Mouse (Mus musculus) CH12.LX (cell line): Measurements from ENCODE around the gene Ccdc137. TPM values are rescaled to one million over a fixed set of nuclear protein-coding genes. Genes with fewer than 3 reads are reported as not detected.

Experiments
- DNase-seq: peaks from one replicate; pipeline ENCODE4 v3.0.0-alpha.2; 2013; ENCODE audit errors: extremely low read depth
- H3K27ac ChIP-seq: 2 replicates; pipeline ENCODE4 v1.5.1; 2012; ENCODE audit warnings: low read depth, mild to moderate bottlenecking, control low read depth, moderate library complexity; ENCODE audit not compliant: insufficient read depth
- H3K27me3 ChIP-seq: replicated peaks from 2 replicates; pipeline ENCODE3; 2012; ENCODE audit warnings: inconsistent platforms
- H3K36me3 ChIP-seq, 2 experiments: replicated peaks in 1 of 2; 2 replicates each; pipeline versions ENCODE3 to v1.6.1; 2012; ENCODE audit warnings: inconsistent platforms in 1 of 2, low read length in 1 of 2, mild to moderate bottlenecking in 1 of 2, mixed read lengths in 1 of 2, moderate library complexity in 1 of 2; ENCODE audit not compliant: control insufficient read depth in 1 of 2, insufficient read depth in 1 of 2
- H3K4me1 ChIP-seq, 2 experiments: 2 replicates each; pipeline ENCODE4 v1.6.1; 2012; ENCODE audit warnings: inconsistent platforms in 1 of 2, moderate library complexity in 1 of 2; ENCODE audit not compliant: insufficient read depth in 2 of 2, control insufficient read depth in 1 of 2
- H3K4me2 ChIP-seq: 2 replicates; pipeline ENCODE4 v1.6.1; 2012; ENCODE audit warnings: low read depth, mild to moderate bottlenecking, control low read depth; ENCODE audit not compliant: poor library complexity, insufficient read depth, severe bottlenecking
- H3K4me3 ChIP-seq, 3 experiments: fragments of 150-350 bp in 1 of 3; sonication (generic) in 1 of 3; replicated peaks in 1 of 3; 2 replicates each; pipeline versions ENCODE3 to v1.5.1; 2011 to 2012; ENCODE audit warnings: low read depth in 2 of 3, low read length in 2 of 3, mild to moderate bottlenecking in 2 of 3, moderate library complexity in 2 of 3, control low read depth in 1 of 3, improper control_type of control experiment in 1 of 3, inconsistent platforms in 1 of 3, mixed read lengths in 1 of 3; ENCODE audit not compliant: poor library complexity in 1 of 3
- H3K79me2 ChIP-seq: replicated peaks from 2 replicates; pipeline ENCODE4 v1.6.1; 2012; ENCODE audit warnings: mild to moderate bottlenecking, moderate library complexity; ENCODE audit not compliant: control insufficient read depth, poor library complexity, insufficient read depth, severe bottlenecking; ENCODE audit errors: extremely low read depth
- H3K9ac ChIP-seq: 2 replicates; pipeline ENCODE4 v1.6.1; 2012; ENCODE audit warnings: low read depth, mild to moderate bottlenecking, control low read depth, moderate library complexity; ENCODE audit not compliant: insufficient read depth
- H3K9me3 ChIP-seq: replicated peaks from 2 replicates; pipeline ENCODE3; 2012; ENCODE audit warnings: low read length, inconsistent platforms, mixed read lengths
- BHLHE40 ChIP-seq: IDR thresholded peaks from 2 replicates; pipeline ENCODE4 v1.6.1; 2011; ENCODE audit warnings: mild to moderate bottlenecking, low read depth, low read length, improper control_type of control experiment
- CTCF ChIP-seq, 2 experiments: IDR thresholded peaks in 1 of 2; conservative IDR thresholded peaks in 1 of 2; 2 replicates each; pipeline ENCODE4 v1.5.1; 2011 to 2012; ENCODE audit warnings: low read depth in 2 of 2, low read length in 2 of 2, improper control_type of control experiment in 1 of 2, inconsistent platforms in 1 of 2, mild to moderate bottlenecking in 1 of 2, moderate library complexity in 1 of 2
- E2F4 ChIP-seq: IDR thresholded peaks from 2 replicates; pipeline ENCODE4 v1.6.1; 2011; ENCODE audit warnings: low read depth, low read length, improper control_type of control experiment; ENCODE audit not compliant: insufficient replicate concordance
- ELF1 ChIP-seq: IDR thresholded peaks from 2 replicates; pipeline ENCODE4 v1.6.1; 2014; ENCODE audit warnings: low read depth, mild to moderate bottlenecking, inconsistent platforms, low read length, improper control_type of control experiment
- EP300 ChIP-seq: IDR thresholded peaks from 2 replicates; pipeline ENCODE4 v1.6.1; 2011; ENCODE audit warnings: low read length, improper control_type of control experiment
- GABPA ChIP-seq: IDR thresholded peaks from 2 replicates; pipeline ENCODE4 v1.6.1; 2012; ENCODE audit warnings: low read depth, low read length, improper control_type of control experiment, inconsistent platforms; ENCODE audit not compliant: insufficient replicate concordance
- IRF4 ChIP-seq: IDR thresholded peaks from 2 replicates; pipeline ENCODE4 v1.6.1; 2014; ENCODE audit warnings: low read depth, mild to moderate bottlenecking, inconsistent platforms, low read length, improper control_type of control experiment
- JUN ChIP-seq: IDR thresholded peaks from 2 replicates; pipeline ENCODE4 v1.6.1; 2011; ENCODE audit warnings: low read depth, mild to moderate bottlenecking, low read length, improper control_type of control experiment, moderate library complexity; ENCODE audit not compliant: insufficient read depth
- JUND ChIP-seq: conservative IDR thresholded peaks from 2 replicates; pipeline ENCODE4 v1.6.1; 2011; ENCODE audit warnings: low read depth, low read length, improper control_type of control experiment
- KAT2A ChIP-seq: IDR thresholded peaks from 2 replicates; pipeline ENCODE4 v1.6.1; 2012; ENCODE audit warnings: low read length, improper control_type of control experiment, inconsistent platforms; ENCODE audit not compliant: insufficient replicate concordance
- MAX ChIP-seq: IDR thresholded peaks from 2 replicates; pipeline ENCODE4 v1.6.1; 2011; ENCODE audit warnings: low read length, improper control_type of control experiment
- MAZ ChIP-seq: IDR thresholded peaks from 2 replicates; pipeline ENCODE4 v1.6.1; 2012; ENCODE audit warnings: low read depth, mild to moderate bottlenecking, inconsistent platforms, low read length, improper control_type of control experiment, moderate library complexity
- MEF2A ChIP-seq: IDR thresholded peaks from 2 replicates; pipeline ENCODE4 v1.6.1; 2014; ENCODE audit warnings: low read depth, mild to moderate bottlenecking, inconsistent platforms, low read length, improper control_type of control experiment, borderline replicate concordance
- NRF1 ChIP-seq: IDR thresholded peaks from 2 replicates; pipeline ENCODE4 v1.6.1; 2014; ENCODE audit warnings: low read depth, mild to moderate bottlenecking, inconsistent platforms, low read length, improper control_type of control experiment, moderate library complexity
- PAX5 ChIP-seq: IDR thresholded peaks from 2 replicates; pipeline ENCODE4 v1.6.1; 2012; ENCODE audit warnings: low read length, inconsistent platforms, mixed read lengths
- POLR2AphosphoS2 ChIP-seq: IDR thresholded peaks from 2 replicates; pipeline ENCODE4 v1.6.1; 2011; ENCODE audit warnings: low read depth, low read length, improper control_type of control experiment
- RAD21 ChIP-seq: IDR thresholded peaks from 2 replicates; pipeline ENCODE4 v1.6.1; 2011; ENCODE audit warnings: low read depth, mild to moderate bottlenecking, low read length, improper control_type of control experiment, moderate library complexity
- RCOR1 ChIP-seq: conservative IDR thresholded peaks from 2 replicates; pipeline ENCODE4 v1.6.1; 2012; ENCODE audit warnings: low read depth, mild to moderate bottlenecking, inconsistent platforms, low read length, improper control_type of control experiment
- SIN3A ChIP-seq: IDR thresholded peaks from 2 replicates; pipeline ENCODE4 v1.6.1; 2012; ENCODE audit warnings: low read length, improper control_type of control experiment, inconsistent platforms
- TCF12 ChIP-seq: IDR thresholded peaks from 2 replicates; pipeline ENCODE4 v1.6.1; 2014; ENCODE audit warnings: low read depth, mild to moderate bottlenecking, inconsistent platforms, low read length, improper control_type of control experiment
- USF1 ChIP-seq: IDR thresholded peaks from 2 replicates; pipeline ENCODE4 v1.6.1; 2014; ENCODE audit warnings: low read depth, mild to moderate bottlenecking, inconsistent platforms, low read length, improper control_type of control experiment
- ZC3H11A ChIP-seq: IDR thresholded peaks from 2 replicates; pipeline ENCODE4 v1.6.1; 2012; ENCODE audit warnings: low read depth, mild to moderate bottlenecking, inconsistent platforms, low read length, improper control_type of control experiment
- ZNF384 ChIP-seq: IDR thresholded peaks from 2 replicates; pipeline ENCODE4 v1.6.1; 2012; ENCODE audit warnings: low read depth, low read length, improper control_type of control experiment, inconsistent platforms
- dilution Hi-C: fragments of 300-500 bp; cut with MboI; formaldehyde crosslinking; loops from 2 replicates; pipeline ENCODE4 v1.14.3; 2020; ENCODE audit warnings: low sequenced_read_pairs; ENCODE audit not compliant: extremely low pct_unique_long_range_greater_than_20kb, extremely low pct_ligation_motif_present
- in situ Hi-C: fragments of 300-500 bp; cut with MboI; formaldehyde crosslinking; loops from 3 replicates; pipeline ENCODE4 v1.14.3; 2019; ENCODE audit warnings: low sequenced_read_pairs, low pct_ligation_motif_present, low pct_unique_long_range_greater_than_20kb, mixed read lengths
- polyA plus RNA-seq: library from polyadenylated mRNA; unstranded; fragments of >175 nt; gene quantifications from 2 replicates; pipeline ENCODE4 v1.2.1, GENCODE M21; 2012; ENCODE audit warnings: low read depth; ENCODE audit not compliant: insufficient read length
- total RNA-seq, 2 experiments: library from RNA; depleted of rRNA; stranded (reverse); fragments of 300-350 nt in 1 of 2; fragments of >200 nt in 1 of 2; gene quantifications; 2 replicates each; pipeline ENCODE4 v1.2.3; 2012 to 2014

Gene Ccdc137
- total and polyA plus RNA-seq, 3 experiments = 30.1 to 104 (median 61.1) TPM

GRCm38 (mm10) chr11:120422651-120423568, 35.0 kb upstream of the Ccdc137 start:
- H3K79me2 ChIP-seq = peaks cover 16% of the 10 kb centered on the region
- no peak overlapping the region for H3K27ac ChIP-seq
- H3K9me3 ChIP-seq = no peaks in the 10 kb centered on the region
- no peak for DNase-seq
- no peaks in the 10 kb centered on the region for H3K27me3 ChIP-seq
- H3K9ac ChIP-seq = no peak overlapping the region
- dilution Hi-C loops = no loop called here
- in situ Hi-C loops = no loop called here
- H3K4me1 ChIP-seq = peaks cover 4 to 14% of the 10 kb centered on the region in 2 experiments; a peak in 3 of 4 replicates
- no peak overlapping the region for H3K4me3 ChIP-seq
- no peak overlapping the region for H3K4me2 ChIP-seq
- H3K36me3 ChIP-seq = peaks cover 81 to 93% of the 10 kb centered on the region in 2 experiments
- TF ChIP-seq GABPA (no peak), ZNF384 (no peak), MEF2A (no peak), POLR2AphosphoS2 (no peak), E2F4 (no peak), PAX5 (no peak), RCOR1 (no peak), SIN3A (no peak), KAT2A (no peak), ZC3H11A (no peak), TCF12 (no peak), BHLHE40 (no peak), MAX (no peak), USF1 (no peak), CTCF (conservative IDR thresholded peaks at IDR 0.05 in 1 of 2, IDR thresholded peaks at IDR 0.05 in 1 of 2; ENCODE audit: low read depth in 2 of 2, low read length in 2 of 2) (no peak)

- TF ChIP-seq POLR2AphosphoS2 = no peak
- no peak for TF ChIP-seq USF1
- no peak for TF ChIP-seq PAX5
- TF ChIP-seq E2F4 = no peak
- TF ChIP-seq MAZ = no peak
- no peak for TF ChIP-seq SIN3A
- no peak for TF ChIP-seq NRF1
- TF ChIP-seq CTCF (conservative IDR thresholded peaks at IDR 0.05 in 1 of 2, IDR thresholded peaks at IDR 0.05 in 1 of 2; ENCODE audit: low read depth in 2 of 2, low read length in 2 of 2) = peak; percentile 85
- TF ChIP-seq KAT2A = no peak
- no peak for TF ChIP-seq ELF1
- peak; percentile 57 for TF ChIP-seq RAD21
- TF ChIP-seq GABPA = no peak
- TF ChIP-seq EP300 = no peak
- TF ChIP-seq IRF4 = 0 out of 2 replicates have a peak, but pooled peaks have one; percentile 8
- no peak for TF ChIP-seq JUND
- no peak for TF ChIP-seq JUN
- peaks cover 17% of the 10 kb centered on the region for H3K79me2 ChIP-seq
- no peak overlapping the region for H3K4me2 ChIP-seq
- in situ Hi-C loops (no loop called here), dilution Hi-C loops (no loop called here)
- DNase-seq = peak; percentile 71
- H3K9ac ChIP-seq = no peak overlapping the region
- no peaks in the 10 kb centered on the region for H3K9me3 ChIP-seq
- no peak overlapping the region for H3K27ac ChIP-seq
- H3K4me3 ChIP-seq = no peak overlapping the region
- no peaks in the 10 kb centered on the region for H3K27me3 ChIP-seq
- H3K36me3 ChIP-seq = peaks cover 81 to 93% of the 10 kb centered on the region in 2 experiments
- peaks cover 4 to 14% of the 10 kb centered on the region in 2 experiments; a peak in 3 of 4 replicates for H3K4me1 ChIP-seq
These were observed 34.2 kb upstream of the Ccdc137 start for GRCm38 (mm10) chr11:120423569-120424295.
